Mouse (Mus musculus) embryonic facial prominence, embryonic 13.5 days (tissue): ENCODE measurements around the gene Ick. TPM values are rescaled to one million over a fixed set of nuclear protein-coding genes. Genes with fewer than 3 reads are reported as not detected.

ENCODE experiments used
- ATAC-seq: fragments of 200-750 bp; cut with Nextera tagmentation; 2 replicates; pipeline ENCODE4 v1.8.0; 2017; ENCODE audit warnings: low read depth; ENCODE audit not compliant: insufficient number of reproducible peaks, insufficient read depth, low FRiP score, low TSS enrichment
- H3K27ac ChIP-seq: fragments of 300-500 bp; sonication (generic); 2 replicates; pipeline ENCODE4 v1.5.1; 2015; ENCODE audit warnings: moderate library complexity, mild to moderate bottlenecking, inconsistent platforms
- H3K27me3 ChIP-seq: fragments of 300-500 bp; sonication (generic); 2 replicates; pipeline ENCODE4 v1.6.1; 2015; ENCODE audit warnings: mild to moderate bottlenecking, inconsistent platforms
- H3K36me3 ChIP-seq: fragments of 300-500 bp; sonication (generic); 2 replicates; pipeline ENCODE4 v1.6.1; 2015; ENCODE audit warnings: mild to moderate bottlenecking, inconsistent platforms
- H3K4me1 ChIP-seq: fragments of 300-500 bp; sonication (generic); 2 replicates; pipeline ENCODE4 v1.6.1; 2015; ENCODE audit warnings: inconsistent platforms
- H3K4me2 ChIP-seq: fragments of 300-500 bp; sonication (generic); 2 replicates; pipeline ENCODE4 v1.6.1; 2015; ENCODE audit warnings: moderate library complexity, mild to moderate bottlenecking, inconsistent platforms
- H3K4me3 ChIP-seq: fragments of 300-500 bp; sonication (generic); 2 replicates; pipeline ENCODE4 v1.5.1; 2015; ENCODE audit warnings: mild to moderate bottlenecking, inconsistent platforms
- H3K9ac ChIP-seq: fragments of 300-500 bp; sonication (generic); 2 replicates; pipeline ENCODE4 v1.6.1; 2015; ENCODE audit warnings: mild to moderate bottlenecking, inconsistent platforms
- H3K9me3 ChIP-seq: fragments of 300-500 bp; sonication (generic); 2 replicates; pipeline ENCODE4 v1.6.1; 2016; ENCODE audit warnings: inconsistent platforms
- WGBS: fragments of 180-500 bp; shearing (Covaris S2); methylation state at CpG from one replicate; pipeline ENCODE4 v1.1.7; 2015; ENCODE audit warnings: mixed read lengths; 5-methylcytosine and 5-hydroxymethylcytosine counted together
- polyA plus RNA-seq: library from polyadenylated mRNA; unstranded; fragments of >200 nt; fragmentation: Nextera tagmentation; extraction: Ambion mirVana; gene quantifications from 2 replicates; pipeline ENCODE4 v1.2.1, GENCODE M21; 2015

Ick gene
- polyA plus RNA-seq, 1 experiment from 2014 or later: 34.5 TPM

DNA sequence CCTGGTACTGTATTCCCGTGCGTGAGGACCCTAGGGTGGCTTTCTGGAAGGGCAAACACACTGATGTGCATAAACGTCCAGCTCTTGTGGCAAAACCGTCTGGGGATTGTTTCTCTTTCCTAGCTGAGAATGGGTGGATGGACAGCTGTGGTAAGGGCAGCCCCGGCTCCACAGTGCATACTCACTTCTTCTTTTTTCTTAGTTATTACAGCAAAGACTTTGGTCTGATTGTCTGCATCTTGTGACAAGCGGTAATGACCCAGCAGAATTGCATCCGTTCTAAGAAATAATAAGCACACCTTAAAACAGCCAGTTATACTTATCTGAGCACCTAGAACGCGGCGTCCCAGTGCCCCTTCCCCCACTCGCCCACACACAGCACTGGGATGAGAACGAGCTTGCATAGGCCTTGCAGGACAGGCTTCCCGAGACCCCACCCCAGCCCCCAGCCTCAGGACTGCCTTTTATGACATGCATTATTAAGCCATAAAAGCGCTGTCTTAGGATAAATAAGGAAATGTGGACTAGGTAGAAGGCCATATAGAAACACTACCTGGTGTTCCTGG, 23.2 kb upstream of the Ick start:
- H3K27me3 ChIP-seq: no peaks in the 10 kb centered on the region
- H3K4me1 ChIP-seq: no peaks in the 10 kb centered on the region
- no peak overlapping the region for H3K9ac ChIP-seq
- no peaks in the 10 kb centered on the region for H3K9me3 ChIP-seq
- no peak for ATAC-seq
- no peak overlapping the region for H3K4me3 ChIP-seq
- 87% methylated on average over 14 of the region's 14 CpGs for WGBS
- no peak overlapping the region for H3K4me2 ChIP-seq
- H3K27ac ChIP-seq: no peak overlapping the region
- peaks cover 73% of the 10 kb centered on the region for H3K36me3 ChIP-seq

DNA sequence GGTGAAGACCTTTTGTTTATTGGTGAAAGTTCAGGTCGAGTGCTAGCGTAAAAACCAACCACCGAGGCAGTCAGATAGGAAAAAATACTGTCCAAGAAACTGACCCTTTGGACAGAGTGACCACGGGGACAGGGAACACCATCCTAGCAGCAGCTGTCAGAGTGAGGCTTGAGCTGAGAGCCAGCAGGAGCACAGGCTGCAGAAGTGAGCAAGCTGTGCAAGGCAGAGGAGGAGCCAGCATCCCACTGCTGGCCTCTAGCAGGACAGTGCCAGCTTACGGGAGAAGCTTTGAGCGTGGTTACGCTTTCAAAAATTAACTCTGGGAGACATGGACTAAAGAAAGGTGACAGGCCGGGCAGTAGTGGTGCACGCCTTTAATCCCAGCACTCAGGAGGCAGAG, 21.2 kb upstream of the Ick start:
- Histone ChIP-seq H3K4me2 (no peak overlapping the region), H3K9me3 (no peaks in the 10 kb centered on the region), H3K4me1 (no peaks in the 10 kb centered on the region), H3K4me3 (no peak overlapping the region), H3K36me3 (peaks cover 70% of the 10 kb centered on the region), H3K27ac (no peak overlapping the region), H3K9ac (no peak overlapping the region), H3K27me3 (no peaks in the 10 kb centered on the region)
- WGBS: 92% methylated on average over 9 of the region's 9 CpGs
- ATAC-seq: no peak

GRCm38 (mm10) chr9:78088521-78088920, 20.5 kb upstream of the Ick start:
- H3K27me3 ChIP-seq: no peaks in the 10 kb centered on the region
- no peak overlapping the region for H3K4me2 ChIP-seq
- ATAC-seq: no peak
- no peak overlapping the region for H3K9ac ChIP-seq
- H3K36me3 ChIP-seq: peaks cover 72% of the 10 kb centered on the region
- H3K27ac ChIP-seq: no peak overlapping the region
- H3K9me3 ChIP-seq: no peaks in the 10 kb centered on the region
- 69% methylated on average over 4 of the region's 4 CpGs for WGBS
- no peak overlapping the region for H3K4me3 ChIP-seq
- H3K4me1 ChIP-seq: no peaks in the 10 kb centered on the region

- no peak overlapping the region for H3K4me2 ChIP-seq
- H3K9me3 ChIP-seq: no peaks in the 10 kb centered on the region
- H3K4me3 ChIP-seq: no peak overlapping the region
- no peaks in the 10 kb centered on the region for H3K4me1 ChIP-seq
- peaks cover 71% of the 10 kb centered on the region for H3K36me3 ChIP-seq
- no peak for ATAC-seq
- no peak overlapping the region for H3K9ac ChIP-seq
- WGBS: 82% methylated on average over 7 of the region's 7 CpGs
- H3K27ac ChIP-seq: no peak overlapping the region
- no peaks in the 10 kb centered on the region for H3K27me3 ChIP-seq
Measured at GRCm38 (mm10) chr9:78088971-78089370, 20.0 kb upstream of the Ick start.

DNA sequence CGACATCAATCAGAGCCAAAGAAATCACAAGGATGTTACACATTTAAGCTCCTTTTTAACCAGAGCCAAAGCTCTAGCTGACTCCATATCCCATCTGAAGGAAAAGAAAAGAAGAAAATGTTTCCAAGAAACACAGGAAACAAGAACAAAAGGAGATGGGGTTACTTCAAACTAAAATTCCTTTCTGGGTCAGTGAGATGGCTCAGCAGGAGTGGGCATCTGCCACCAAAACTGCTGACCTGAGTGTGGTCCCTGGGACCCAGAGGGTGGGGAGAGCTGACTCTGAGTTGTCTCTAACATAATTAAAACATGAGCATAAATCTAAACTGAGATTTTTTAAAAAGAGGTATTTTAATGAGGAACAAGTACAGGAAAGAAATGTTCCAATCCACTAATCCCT, 19.1 kb upstream of the Ick start:
- no peaks in the 10 kb centered on the region for H3K9me3 ChIP-seq
- no peak for ATAC-seq
- 89% methylated on average over 1 of the region's 1 CpGs for WGBS
- H3K4me3 ChIP-seq: no peak overlapping the region
- no peak overlapping the region for H3K27ac ChIP-seq
- no peak overlapping the region for H3K4me2 ChIP-seq
- no peaks in the 10 kb centered on the region for H3K4me1 ChIP-seq
- H3K9ac ChIP-seq: no peak overlapping the region
- H3K27me3 ChIP-seq: no peaks in the 10 kb centered on the region
- H3K36me3 ChIP-seq: peaks cover 68% of the 10 kb centered on the region

DNA sequence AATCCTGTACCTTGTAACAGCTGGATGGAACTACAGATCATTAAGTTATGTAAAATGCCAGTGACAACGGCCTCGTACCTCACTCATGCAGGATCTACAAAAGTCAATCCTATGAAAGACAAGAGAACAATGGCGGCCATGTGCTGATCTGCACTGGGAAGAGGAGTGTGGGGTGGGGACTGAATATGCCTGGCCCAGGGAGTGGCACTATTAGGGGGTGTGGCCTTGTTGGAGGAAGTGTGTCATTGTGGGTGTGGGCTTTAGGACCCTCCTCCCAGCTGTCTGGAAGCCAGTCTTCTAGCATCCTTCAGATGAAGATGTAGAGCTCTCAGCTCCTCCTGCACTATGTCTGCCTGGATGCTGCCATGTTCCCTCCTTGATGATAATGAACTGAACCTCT, 18.4 kb upstream of the Ick start:
- H3K4me2 ChIP-seq: no peak overlapping the region
- 93% methylated on average over 3 of the region's 3 CpGs for whole genome bisulfite sequencing
- no peaks in the 10 kb centered on the region for H3K4me1 ChIP-seq
- H3K4me3 ChIP-seq: no peak overlapping the region
- H3K9ac ChIP-seq: no peak overlapping the region
- H3K27ac ChIP-seq: no peak overlapping the region
- no peaks in the 10 kb centered on the region for H3K9me3 ChIP-seq
- peaks cover 68% of the 10 kb centered on the region for H3K36me3 ChIP-seq
- H3K27me3 ChIP-seq: no peaks in the 10 kb centered on the region
- ATAC-seq: no peak

- WGBS: 92% methylated on average over 12 of the region's 12 CpGs
- Histone ChIP-seq H3K27me3 (no peaks in the 10 kb centered on the region), H3K4me3 (no peak overlapping the region), H3K9ac (no peak overlapping the region), H3K36me3 (peaks cover 70% of the 10 kb centered on the region), H3K9me3 (no peaks in the 10 kb centered on the region), H3K4me1 (no peaks in the 10 kb centered on the region), H3K27ac (no peak overlapping the region), H3K4me2 (no peak overlapping the region)
- ATAC-seq: no peak
Measured at GRCm38 (mm10) chr9:78095686-78096085, 13.3 kb upstream of the Ick start.

DNA sequence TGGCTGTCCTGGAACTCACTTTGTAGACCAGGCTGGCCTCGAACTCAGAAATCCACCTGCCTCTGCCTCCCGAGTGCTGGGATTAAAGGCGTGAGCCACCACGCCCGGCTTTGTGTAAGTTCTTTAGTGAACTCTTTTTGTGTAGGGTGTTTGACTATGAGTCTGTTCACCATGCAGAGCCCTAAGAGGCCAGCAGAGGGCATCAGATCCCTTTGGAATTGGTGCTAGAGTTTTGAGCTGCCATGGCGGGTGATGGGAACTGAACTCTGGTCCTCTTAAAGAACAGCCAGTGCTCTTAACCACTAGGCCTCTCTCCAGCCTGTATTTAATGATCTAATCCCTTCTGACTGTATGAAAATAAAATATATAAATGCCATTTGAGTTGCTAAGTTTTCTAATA, 12.6 kb upstream of the Ick start:
- H3K36me3 ChIP-seq: peaks cover 71% of the 10 kb centered on the region
- 93% methylated on average over 6 of the region's 6 CpGs for WGBS
- H3K27me3 ChIP-seq: no peaks in the 10 kb centered on the region
- H3K9ac ChIP-seq: no peak overlapping the region
- ATAC-seq: no peak
- H3K4me2 ChIP-seq: no peak overlapping the region
- no peak overlapping the region for H3K27ac ChIP-seq
- no peak overlapping the region for H3K4me3 ChIP-seq
- H3K9me3 ChIP-seq: no peaks in the 10 kb centered on the region
- H3K4me1 ChIP-seq: no peaks in the 10 kb centered on the region

GRCm38 (mm10) chr9:78100956-78101355, 8.0 kb upstream of the Ick start:
- no peak overlapping the region for H3K9ac ChIP-seq
- H3K27ac ChIP-seq: no peak overlapping the region
- H3K27me3 ChIP-seq: no peaks in the 10 kb centered on the region
- no peak overlapping the region for H3K4me3 ChIP-seq
- peaks cover 58% of the 10 kb centered on the region for H3K36me3 ChIP-seq
- H3K4me2 ChIP-seq: no peak overlapping the region
- 76% methylated on average over 5 of the region's 5 CpGs for WGBS
- no peak for ATAC-seq
- H3K4me1 ChIP-seq: peaks cover 4% of the 10 kb centered on the region; the same call in 1 of the 2 replicates
- no peaks in the 10 kb centered on the region for H3K9me3 ChIP-seq

DNA sequence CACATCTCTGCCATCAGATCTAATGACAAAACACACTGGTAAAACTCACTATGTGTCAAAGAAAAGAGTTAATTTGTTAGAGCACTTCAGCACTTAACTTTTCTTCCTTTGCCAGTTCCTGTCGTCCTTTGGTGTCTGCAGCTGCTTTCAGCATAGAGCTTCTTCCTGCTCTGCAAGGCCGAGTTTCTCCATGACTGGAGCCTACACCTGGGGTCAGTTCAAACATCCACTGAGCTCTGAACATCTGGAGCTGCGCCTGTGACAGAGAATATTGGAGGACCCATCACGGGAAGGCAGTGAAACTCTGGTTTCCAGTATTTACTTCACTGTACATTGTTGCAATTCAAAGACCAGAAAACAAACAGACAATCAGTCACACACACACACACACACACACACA, 7.6 kb upstream of the Ick start:
- H3K36me3 ChIP-seq: peaks cover 56% of the 10 kb centered on the region
- no peak for ATAC-seq
- H3K27me3 ChIP-seq: no peaks in the 10 kb centered on the region
- H3K9me3 ChIP-seq: no peaks in the 10 kb centered on the region
- no peak overlapping the region for H3K9ac ChIP-seq
- H3K4me3 ChIP-seq: no peak overlapping the region
- 78% methylated on average over 4 of the region's 4 CpGs for WGBS
- no peak overlapping the region for H3K27ac ChIP-seq
- no peak overlapping the region for H3K4me2 ChIP-seq
- H3K4me1 ChIP-seq: peaks cover 6% of the 10 kb centered on the region; the same call in 1 of the 2 replicates

- Histone ChIP-seq H3K9ac (no peak overlapping the region), H3K4me2 (no peak overlapping the region), H3K4me3 (no peak overlapping the region), H3K9me3 (no peaks in the 10 kb centered on the region), H3K4me1 (peaks cover 14% of the 10 kb centered on the region), H3K36me3 (peaks cover 31% of the 10 kb centered on the region), H3K27ac (no peak overlapping the region), H3K27me3 (no peaks in the 10 kb centered on the region)
- WGBS: 83% methylated on average over 8 of the region's 8 CpGs
- ATAC-seq: no peak
Measured at GRCm38 (mm10) chr9:78103965-78104560, 4.9 kb upstream of the Ick start.

GRCm38 (mm10) chr9:78104973-78105372, 4.0 kb upstream of the Ick start:
- H3K27me3 ChIP-seq: no peaks in the 10 kb centered on the region
- no peak overlapping the region for H3K27ac ChIP-seq
- peaks cover 30% of the 10 kb centered on the region for H3K36me3 ChIP-seq
- H3K4me1 ChIP-seq: peaks cover 21% of the 10 kb centered on the region
- no peak overlapping the region for H3K4me2 ChIP-seq
- no peaks in the 10 kb centered on the region for H3K9me3 ChIP-seq
- no peak overlapping the region for H3K9ac ChIP-seq
- no peak overlapping the region for H3K4me3 ChIP-seq
- 90% methylated on average over 6 of the region's 6 CpGs for WGBS
- no peak for ATAC-seq
